Mouse (Mus musculus) lung, postnatal 10 days (tissue): ENCODE results near the gene Polr3h.
"Not testable (repeated sequence)": the region's sequence is repeated elsewhere in the genome, so short reads cannot be mapped to it uniquely, and the experiment has no call there.

Experiments used
- DNase-seq: peaks from one replicate; pipeline ENCODE4 v3.0.0; 2021

Gene Polr3h

DNA sequence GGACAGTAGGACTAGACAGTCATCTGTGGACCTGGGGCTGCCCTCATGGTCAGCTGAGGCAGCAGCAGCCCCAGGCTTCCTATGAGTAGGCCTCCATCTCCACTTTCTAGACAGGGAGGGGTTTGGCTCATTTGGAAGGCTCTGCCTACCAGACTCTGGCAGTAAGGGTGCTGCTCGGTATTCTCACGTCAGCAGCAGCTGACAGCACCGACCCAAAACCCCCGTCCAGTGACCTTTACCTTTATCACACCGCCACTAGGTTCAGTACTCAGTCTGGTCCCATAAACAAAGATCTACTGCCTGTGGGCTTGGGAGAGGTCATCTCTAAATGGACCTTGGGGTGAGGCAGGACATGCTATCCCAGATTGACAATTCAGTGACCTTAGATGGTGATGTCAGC is 10.4 kb downstream of the Polr3h start:
- DNase-seq = no peak

DNA sequence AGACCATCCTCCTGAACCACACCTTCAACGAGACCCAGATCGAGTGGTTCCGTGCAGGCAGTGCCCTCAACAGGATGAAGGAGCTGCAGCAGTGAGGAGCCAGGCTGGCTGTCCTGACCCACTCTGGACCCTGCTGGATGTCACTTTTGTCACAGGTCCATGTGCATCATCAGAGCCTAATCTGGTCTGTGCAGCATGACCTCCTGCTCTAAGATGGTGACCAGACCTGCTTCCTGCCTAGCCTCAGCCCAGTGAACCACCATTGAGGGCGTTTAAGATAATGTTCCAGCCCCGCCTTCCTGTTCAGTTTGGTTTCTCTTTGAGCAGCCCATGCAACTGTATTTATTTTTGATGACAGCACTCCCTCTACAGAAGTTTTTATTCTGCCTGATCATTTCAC is 11.4 kb downstream of the Polr3h start:
- no peak for DNase-seq

DNA sequence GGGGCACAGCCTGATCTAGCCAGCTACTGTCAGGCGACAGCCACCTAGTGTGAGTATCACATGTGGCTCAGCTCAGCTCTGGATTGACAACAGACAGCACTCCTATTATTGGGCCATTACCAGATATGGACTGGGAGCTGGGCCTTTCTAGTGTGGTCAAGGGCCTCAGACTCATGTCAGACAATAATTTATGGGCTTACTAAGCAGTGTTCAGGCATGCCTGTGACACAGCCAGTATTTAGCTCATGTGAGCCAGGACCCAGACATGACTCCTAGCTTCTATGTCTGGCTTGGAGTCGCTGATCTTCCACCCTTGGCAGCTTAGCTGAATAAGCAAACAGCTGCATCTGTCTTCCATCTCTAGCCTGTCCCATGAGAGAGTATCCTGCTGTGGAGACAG is 13.5 kb downstream of the Polr3h start:
- no peak for DNase-seq

DNA sequence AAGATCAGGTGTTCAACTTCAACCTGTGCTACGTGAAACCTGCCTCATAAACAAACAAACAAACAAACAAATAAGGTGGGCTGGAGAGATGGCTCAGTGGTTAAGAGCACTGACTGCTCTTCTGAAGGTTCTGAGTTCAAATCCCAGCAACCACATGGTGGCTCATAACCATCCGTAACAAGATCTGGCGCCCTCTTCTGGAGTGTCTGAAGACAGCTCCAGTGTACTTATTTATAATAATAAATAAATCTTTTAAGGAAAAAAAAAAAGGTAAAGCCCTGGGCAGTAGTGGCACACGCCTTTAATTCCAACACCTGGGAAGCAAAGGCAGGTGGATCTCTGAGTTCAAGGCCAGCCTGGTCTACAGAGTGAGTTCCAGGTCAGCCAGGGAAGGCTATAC is 17.3 kb downstream of the Polr3h start:
- DNase-seq = not testable (repeated sequence)

DNA sequence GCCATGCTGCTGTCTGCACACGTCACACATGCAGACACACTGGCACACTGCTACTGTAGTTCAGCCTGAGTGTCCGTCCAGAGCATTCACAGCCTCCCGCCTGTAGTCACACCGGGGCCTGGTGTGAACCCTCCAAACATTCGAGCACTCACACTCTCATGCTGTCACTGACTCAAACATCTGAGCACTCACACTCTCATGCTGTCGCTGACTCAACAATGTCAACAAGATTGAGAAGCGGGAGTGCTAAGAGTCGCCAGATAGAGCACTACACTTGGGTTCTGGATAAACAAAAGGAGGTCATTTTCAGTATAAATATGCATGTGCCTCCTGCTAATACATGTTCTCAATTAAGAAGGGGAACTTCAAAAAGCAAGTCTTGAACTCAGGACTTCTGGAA is 18.1 kb downstream of the Polr3h start:
- DNase-seq = no peak

DNA sequence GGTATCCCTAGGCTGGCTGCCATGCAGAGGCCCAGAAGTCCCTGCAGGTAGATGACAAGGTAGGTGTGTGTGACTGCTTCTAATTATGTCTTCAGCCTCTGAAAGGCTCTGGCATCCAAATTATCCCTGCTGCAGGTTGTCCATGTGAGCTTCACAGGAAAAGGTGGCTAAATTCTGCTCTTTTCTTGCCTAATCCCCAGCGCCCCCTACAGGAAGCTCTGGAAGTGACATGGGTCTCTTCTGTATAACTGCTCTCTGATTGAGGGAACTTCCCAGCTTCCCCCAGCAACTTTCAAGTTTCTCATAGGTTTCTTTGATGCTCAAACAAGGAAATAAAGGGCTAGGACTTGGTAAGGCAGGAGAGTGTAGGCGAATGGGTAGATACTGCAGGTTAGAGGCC is 21.1 kb downstream of the Polr3h start:
- peak; percentile 85 for DNase-seq

DNA sequence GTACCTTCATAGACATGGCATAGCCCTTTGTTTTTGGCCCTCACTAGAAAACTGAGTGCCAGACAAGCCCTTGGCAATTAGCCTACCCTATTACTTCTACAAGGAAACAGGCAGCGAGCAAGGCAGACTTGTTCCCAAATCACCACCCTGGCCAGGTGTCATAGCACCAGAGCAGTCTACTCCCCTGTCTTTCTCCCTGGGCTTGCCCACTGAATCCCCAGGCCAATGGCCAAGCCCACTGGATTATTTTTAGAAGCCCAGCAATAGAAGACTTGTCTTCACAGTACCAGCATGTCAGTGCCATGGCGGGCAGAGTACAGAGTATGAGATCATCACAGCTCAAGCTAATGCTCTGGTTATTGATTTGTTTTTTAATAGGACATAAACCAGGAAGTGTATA is 27.3 kb downstream of the Polr3h start:
- DNase-seq = no peak

DNA sequence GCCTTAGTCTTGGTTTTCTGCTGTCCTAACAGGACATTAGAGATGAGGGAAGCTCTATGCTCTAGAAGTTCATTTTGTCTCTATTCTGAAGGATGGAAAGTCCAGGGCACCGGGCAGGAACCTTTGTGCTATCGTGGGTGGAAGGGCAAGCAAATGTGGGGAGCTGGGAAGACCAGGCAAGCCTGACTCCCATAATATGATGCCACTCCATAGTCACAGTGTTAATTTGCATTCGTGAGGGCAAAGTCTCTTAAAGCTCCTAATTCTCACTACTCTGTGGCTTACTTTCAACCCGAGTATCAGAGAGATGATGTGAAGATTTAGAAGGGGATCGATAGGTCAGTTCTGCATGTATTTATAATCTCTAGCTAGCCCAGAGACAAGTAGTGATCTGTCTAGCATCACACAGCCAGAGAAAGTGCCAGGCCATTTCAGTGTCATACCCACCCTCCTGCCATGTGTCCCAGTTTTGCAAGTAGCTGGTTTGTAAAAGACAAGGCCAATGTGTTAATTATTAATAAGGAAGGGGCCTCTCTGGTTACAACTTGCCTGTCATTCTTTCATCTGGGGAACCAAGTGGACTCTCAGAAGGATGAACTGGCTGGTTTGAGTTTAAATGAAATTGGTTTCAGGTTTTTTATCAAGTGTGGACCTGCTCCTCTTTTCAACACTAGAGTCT is 28.3 kb downstream of the Polr3h start:
- DNase-seq = no peak

DNA sequence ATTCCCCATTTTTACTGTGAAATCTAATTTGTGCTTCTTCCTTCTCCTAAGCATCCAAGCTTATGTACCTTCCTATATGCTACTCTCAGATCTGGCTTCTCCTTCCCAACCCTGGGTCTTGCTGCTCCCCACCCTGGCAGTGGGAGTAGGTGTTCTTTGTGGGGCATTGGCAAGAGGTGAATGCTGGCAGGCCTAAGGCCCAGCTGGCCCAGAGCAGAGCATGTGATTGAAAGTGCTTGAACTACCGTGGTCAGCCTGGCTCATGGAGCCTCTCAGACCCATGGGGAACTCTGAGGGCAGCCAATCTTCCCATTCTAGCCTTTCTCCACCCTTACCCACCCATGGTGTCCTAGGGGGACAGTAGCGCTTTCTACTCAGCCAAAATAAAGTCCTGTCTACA is 29.6 kb downstream of the Polr3h start:
- no peak for DNase-seq

DNA sequence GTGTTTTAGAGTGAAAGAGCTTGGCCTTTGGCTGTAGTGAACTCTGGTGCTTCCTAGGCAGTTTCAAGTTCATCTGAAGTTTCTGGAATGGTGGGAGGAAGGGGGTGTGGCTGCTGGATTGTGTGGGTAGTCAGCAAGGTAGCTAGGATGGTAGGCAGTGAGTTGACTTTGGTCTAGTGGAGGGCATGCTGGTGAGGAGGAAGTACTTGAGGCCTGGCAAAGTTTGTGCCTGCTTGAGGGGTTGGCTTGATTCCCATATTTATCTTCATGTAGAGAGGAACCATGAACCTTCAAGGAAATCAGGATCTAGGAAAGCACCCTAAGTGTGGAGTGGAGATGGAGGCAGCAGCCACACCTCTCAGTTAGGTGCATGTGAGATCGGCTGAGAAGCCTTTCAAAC is 32.0 kb downstream of the Polr3h start:
- peak; percentile 49 for DNase-seq

DNA sequence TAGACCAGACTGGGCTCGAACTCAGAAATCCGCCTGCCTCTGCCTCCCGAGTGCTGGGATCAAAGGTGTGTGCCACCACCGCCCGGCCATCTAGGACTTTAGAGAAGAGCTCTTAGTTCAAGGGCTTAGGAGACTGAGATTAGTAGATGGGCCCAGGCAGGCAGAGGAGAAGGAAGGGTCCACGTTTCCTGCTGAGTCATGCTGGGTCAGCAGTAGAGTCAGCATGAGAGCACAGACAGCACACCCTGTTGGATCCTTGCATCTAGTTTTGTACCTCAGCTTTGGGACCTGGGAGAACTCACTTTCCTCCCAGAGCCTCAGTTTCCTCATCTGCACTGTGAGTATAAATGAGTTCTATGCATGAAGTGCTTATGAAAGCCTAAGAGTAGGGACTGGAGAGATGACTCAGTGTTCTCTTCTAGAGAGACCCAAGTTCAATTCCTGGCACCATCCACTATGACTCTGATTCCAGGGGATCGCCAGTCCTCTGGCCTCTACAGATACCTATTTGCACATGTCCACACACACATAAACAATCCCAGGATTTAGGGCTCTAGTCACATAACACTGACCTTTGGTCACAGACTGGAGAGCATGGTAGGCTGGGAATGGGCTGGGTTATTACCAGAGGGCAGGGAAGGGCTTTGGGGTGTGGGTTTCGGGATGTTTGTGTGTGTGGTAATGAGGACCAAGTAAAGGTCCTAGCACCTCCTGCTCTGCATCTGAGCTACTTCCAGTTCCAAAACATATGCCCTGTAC is 34.0 kb downstream of the Polr3h start:
- DNase-seq = no peak

DNA sequence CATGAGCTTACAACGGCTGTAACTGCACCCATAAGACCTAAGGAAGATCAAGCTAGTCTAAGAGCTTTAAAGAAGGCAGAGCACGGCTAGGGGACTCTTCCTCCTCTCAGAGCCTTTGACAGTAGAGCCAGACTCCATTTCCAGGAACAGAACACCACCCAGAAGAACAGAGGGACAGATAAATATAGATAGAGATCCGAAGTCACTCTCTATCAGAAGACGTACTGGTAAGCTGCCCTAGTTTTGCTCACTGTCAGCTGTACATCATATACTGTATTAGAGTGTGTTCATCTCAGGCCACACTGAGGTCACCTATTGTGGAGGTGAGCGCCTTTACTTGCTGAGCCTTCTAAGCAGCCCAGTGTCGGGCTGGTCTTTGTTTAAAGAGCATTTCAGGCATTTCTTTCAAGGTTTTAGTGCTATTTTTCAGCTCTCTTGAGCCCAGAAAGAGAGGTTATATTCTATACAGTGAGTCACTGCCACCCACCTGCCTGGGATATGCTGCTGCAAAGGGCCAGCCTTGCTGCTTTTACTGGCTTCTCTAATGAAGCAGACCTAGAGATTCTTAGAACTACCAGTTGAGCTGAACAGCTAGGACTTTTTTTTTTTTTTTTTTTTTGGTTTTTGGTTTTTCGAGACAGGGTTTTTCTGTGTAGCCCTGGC is 34.8 kb downstream of the Polr3h start:
- no peak for DNase-seq

DNA sequence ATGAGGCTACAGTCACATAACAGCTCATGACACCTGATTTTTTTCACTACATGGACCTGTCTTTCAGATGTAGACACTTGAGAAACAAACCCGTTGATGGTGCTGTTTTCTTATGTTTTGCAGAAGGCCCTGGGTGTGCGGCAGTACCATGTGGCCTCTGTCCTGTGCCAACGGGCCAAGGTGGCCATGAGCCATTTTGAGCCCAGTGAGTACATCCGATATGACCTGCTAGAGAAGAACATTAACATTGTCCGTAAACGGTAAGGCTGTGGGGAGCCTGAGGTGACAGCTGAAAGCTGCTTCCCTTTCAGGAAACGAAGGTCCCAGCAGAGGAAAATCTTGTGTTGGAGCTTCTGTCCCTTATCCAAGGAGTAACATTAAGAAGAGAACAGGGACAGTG is 36.9 kb downstream of the Polr3h start:
- DNase-seq = no peak

DNA sequence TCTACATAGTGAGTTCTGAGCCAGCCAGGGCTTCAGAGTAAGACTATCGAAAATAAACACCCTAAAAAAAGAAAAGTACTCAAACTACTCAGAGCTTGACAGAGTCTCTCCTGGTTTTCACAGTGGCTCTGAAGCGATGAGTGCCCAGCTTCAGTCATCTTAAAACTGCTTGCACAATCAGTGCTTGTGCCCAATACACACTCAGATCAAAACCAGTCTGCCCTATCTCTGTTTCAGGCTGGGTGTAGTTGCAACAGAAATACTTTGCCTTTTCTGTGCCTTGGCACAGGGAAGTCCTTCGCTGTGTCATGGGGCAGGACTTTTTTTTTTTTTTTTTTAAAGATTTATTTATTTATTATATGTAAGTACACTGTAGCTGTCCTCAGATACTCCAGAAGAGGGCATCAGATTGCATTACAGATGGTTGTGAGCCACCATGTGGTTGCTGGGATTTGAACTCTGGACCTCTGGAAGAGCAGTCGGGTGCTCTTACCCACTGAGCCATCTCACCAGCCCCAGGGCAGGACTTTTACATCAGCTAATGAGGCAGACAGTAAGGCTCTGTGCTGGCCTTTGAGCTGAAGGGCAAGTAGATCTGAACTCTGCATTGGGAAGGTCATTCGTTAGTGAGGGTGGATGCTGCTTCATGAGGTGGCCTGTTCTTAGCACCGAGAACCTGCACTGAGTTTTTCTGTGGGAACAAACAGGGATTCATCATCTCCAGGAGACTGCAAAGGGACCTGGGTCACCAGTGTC is 39.1 kb downstream of the Polr3h start:
- peak; percentile 7 for DNase-seq

DNA sequence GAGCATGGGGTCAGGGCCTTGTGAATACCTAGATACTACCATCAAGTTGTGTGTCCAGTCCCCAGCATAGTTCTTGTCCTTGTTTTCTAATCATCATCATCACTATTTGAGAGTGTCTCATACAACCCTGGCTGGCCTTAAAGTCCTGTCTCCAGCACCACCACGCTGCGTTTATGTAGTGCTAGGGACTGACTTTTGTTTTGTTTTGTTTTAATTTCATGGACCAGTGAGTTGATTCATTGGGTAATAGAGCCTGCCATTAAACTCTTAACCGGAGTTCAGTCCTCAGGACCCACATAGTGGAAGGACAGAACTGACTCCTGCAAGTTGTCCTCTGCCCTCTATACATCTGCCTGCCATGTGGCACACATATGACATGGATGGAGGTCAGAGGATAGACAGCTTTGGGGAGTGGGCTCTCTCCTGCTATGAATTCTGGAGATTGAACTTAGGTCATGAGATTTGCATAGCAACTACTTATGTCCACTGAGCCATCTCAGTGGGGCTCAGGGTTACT is 40.6 kb downstream of the Polr3h start:
- DNase-seq = no peak

DNA sequence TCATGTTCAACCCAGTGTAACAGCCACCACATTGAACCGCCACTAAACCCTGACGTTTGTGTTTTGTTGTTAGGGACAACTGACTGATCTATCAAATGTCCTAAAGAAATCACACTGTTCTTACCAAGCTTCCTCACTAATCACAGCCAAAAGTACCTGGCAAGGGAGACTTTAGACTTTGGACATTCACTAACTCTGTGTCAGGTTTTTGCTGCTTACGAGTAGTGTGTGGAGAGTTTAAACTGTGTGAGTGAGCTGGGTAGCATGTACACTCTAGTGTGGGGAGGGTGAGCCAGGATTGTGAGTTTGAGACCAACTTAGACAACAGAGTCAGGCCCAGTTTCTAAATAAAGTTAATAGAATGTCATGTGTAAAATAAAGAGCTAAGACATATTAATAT is 43.7 kb downstream of the Polr3h start:
- no peak for DNase-seq

DNA sequence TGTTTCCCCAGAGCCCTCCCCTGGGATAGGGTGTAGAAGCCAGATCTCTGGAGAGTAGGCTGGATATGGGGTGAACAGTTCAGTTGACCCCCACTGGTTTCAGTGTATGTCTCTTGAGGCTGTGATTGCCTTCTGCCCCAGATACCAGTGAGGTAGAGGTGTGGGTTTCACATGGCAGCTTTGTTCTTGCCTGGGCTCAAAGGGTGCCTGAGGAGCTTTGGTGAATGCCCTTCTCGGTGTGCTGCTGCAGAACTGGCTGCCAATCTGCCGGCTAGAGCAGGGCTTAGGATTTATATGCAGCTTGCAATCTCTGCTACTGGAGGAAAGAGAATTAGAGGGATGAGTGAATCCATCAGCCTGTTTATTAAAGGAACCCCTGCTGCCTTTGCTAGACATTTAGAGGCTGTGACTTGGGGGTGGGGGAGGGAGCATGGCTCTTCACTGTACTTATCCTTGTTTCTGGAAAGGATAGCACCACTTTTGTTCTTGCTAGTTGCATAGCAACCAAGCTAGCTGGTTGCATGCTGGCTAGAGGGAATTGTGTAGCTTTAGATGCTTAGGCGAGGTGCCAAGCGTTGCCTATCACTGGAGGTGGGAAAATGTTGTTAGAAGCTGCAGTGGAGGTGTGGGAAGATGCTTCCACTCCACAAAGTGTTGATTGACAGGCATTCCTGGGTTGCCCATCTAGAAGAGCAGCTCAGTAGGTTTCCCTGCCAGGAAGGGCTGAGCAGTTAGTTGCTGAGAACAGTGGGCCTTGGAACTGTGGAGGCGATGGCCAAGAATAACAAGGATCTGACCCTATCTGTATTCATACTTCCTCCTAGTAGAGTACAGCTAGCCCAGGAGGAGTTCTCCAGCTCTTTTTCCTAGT is 46.3 kb downstream of the Polr3h start:
- no peak for DNase-seq

DNA sequence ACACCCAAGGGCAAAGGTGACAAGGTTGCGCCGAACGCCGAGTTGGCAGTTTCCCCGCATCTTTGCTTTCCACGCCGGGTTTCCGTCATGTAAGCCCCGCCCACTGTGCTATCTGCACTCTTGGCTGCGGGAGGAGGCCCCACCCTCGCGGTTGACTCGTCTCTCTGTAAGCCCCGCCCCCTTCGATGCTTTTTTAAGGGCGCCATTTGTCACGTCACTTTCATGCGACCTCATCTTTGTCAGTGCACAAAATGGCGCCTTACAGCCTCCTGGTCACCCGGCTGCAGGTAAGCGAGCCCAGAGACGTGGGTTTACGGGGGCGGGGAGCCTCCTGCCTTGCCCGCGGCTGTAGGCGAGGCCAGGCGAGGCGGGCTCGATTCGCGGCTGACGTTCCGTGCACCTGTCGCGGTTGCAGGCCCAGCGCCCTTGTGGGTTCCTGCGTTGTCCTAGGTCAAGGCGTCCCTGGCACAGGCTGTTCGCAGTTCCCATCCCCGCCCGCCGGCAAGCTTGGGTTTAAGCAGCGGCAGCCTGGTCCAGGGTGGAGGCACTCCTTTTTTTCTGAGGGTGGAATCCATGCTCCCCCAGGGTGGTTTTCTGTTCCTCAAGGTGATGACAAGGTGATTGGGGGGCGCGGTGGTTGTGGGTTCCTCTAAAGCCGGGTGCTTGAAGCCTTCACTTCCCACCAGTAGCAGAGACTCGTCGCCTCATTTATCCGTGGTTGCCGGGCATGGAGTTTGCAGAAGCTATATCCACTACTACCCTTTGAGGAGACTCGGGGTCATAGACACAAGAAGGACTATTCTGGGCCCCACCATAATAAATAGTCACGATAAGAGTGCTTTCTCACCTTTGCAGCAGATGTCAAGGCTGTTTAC is 53.5 kb downstream of the Polr3h start, which contains the start of gene Aco2:
Gene Aco2, plus strand, starts transcription at position 48 of the 875 bp plus-strand sequence.
- peak; percentile 100 for DNase-seq

DNA sequence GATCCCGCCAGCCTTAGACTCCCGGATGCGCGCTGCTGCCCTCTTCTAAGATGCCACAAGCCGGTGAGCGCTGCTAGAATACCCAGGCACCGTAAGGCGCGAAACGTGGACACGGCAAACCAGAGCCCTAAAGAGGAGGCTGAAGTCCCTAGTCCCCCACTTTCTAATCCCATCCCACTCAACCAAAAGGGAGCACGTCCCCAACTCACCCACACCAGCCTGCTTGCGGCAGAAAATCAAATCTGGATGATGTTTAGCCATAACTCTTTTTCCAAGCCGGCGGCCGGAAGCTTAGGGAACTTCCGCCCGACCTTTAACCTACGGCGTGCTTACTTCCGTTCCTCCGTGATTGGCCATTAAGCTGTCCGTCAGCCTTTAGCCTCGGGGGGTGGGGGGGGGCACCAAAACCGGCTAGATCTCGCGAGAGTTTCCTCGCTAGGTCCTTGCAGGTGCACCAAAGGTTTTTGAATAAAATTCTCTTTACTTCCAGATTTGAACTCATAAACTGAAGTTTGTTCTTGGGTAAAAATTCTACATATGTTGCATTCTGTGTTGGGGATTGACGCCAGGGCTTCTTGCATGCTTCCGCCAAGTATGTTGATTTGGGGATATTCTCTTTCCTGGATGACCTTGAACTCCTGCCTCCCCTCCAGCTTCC is 54.3 kb downstream of the Polr3h start, which contains the start of gene Phf5a:
Gene Phf5a, minus strand, starts transcription at position 308 of the 658 bp plus-strand sequence.
- peak; percentile 92 for DNase-seq

DNA sequence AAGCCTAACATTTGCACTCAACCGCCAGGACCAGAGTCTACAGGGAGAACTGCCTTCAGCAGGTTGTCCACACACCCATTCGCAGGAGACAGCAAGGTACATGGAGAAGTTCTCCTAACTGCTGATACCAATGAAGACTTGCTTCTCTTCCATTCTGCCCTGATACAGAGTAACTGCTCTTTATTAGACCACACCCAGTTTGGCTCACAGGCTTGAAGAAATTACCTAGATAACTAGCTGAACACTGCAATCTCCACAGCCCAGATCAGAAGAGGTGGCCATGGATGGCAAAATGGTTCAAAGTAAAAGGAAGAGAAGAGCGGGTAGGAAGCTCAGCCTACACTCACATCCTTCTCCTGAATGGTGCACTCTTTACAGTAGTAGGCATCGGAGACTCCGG is 56.1 kb downstream of the Polr3h start:
- DNase-seq = no peak
